Mouse (Mus musculus) fibroblast of lung, adult 2 months (primary cell): Measurements from ENCODE around the gene Gm3402.
"Not testable (repeated sequence)": the region's sequence is repeated elsewhere in the genome, so short reads cannot be mapped to it uniquely, and the experiment has no call there.

Experiments
- DNase-seq: peaks from one replicate; pipeline ENCODE4 v3.0.0-alpha.2; 2011; ENCODE audit warnings: low read depth

Gene Gm3402

GRCm38 (mm10) chr5:146513823-146514222 lies at the start of gene Gm3402:
Gene Gm3402 (plus strand): TSS chr5:146514123.
- DNase-seq: not testable (repeated sequence)

- no peak for DNase-seq
These were observed 47.3 kb upstream of the Gm3402 start for GRCm38 (mm10) chr5:146466663-146467062.

DNA sequence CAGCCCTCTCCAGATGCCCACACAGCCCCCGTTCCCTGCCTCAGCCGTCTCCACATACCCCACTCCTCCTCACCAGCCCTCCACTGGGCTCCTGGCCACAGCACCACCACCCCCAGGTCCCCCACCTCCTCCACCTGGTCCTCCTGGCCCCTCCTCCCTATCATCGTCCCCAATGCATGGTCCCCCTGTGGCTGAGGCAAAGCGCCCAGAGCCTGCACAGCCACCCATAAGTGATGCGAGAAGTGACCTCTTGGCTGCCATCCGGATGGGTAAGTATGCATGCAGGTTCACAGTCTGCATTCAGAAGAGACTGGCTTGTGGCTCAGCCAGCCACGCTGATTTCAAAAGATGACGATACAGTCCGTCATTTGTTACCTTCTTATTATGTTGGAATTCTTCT lies 45.6 kb upstream of the Gm3402 start:
- no peak for DNase-seq

DNA sequence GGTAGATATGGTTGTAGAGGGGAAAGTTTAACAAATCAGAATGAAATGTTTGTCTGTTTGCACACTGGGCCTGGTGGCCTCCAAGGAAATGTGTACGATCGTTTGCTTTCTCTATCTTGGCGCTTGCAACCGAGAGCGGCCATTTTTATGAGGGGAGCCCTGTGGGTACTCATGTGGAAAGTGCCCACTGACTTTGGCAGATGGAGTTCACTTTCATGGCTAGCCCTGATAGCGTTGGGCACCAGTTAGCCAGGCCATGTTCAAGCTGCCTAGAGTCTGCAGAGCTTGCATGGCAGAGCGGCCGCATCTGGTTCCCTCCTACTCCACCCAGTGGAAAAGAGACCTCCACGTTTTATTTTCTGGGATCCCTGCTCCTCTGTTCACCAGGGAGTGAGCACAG lies 43.1 kb upstream of the Gm3402 start:
- no peak for DNase-seq

DNA sequence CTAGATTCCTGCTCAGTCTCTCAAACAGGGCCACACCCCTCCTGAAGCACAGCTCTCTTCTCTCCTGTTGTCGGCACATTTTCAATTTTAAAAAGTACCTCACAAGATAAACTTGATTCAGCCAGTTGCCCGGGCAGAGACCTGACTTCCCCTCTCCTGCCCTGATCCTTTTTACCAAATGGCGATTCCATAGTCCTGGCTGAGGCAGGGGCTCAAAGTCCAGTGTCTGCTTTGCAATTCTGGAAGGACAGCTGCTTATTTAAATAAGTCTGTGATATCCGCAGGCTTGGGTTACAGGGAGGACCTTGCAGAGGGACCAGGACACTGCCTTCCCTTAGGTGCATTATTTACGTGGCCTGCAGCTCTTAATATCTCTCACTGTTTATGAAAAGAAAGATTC lies 42.6 kb upstream of the Gm3402 start:
- no peak for DNase-seq

- no peak for DNase-seq
These were observed 42.1 kb upstream of the Gm3402 start for GRCm38 (mm10) chr5:146471821-146472220.

- not testable (repeated sequence) for DNase-seq
These were observed 34.4 kb upstream of the Gm3402 start for GRCm38 (mm10) chr5:146479564-146479963.

DNA sequence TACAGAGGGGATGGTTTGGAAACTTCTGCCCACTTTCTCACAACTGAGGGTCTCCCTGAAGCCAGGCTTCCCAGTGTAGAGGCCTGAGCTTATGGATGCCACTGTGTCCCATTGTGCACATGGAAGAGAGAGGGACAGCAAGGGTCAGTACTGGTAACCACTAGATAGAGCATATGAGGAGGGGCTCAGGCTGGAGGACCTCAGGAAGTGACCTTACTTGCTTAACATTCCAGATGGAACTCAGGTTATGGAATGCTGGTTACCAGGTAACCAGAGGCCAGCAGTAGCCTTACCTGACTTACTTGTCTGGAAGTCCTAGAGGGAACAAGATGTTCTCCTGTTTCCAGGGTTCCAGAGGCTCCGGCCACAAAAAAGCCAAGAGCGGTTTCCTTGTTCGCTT lies 32.3 kb upstream of the Gm3402 start, which contains the start of gene Gm6408:
Gene Gm6408, plus strand, starts transcription at position 301 of the 400 bp plus-strand sequence.
- not testable (repeated sequence) for DNase-seq

DNA sequence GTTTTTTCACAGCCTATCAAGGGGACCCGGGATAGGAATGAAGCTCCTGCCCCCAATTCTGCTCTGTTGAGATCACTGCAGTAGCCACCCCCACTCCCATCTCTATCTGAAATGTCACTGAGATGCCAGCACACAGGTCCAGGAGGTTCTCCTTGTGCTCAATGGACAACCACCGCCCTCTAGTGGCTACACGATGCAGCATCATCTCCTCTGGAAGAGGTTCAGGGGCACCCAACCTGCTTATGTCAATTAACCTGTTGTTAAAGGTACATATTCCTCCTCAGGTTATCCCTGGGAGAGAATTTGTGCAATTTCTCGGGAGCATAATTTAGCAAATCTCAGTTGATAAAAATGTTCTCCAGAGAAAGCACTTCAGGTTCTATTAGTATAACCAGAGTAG lies 25.0 kb upstream of the Gm3402 start:
- not testable (repeated sequence) for DNase-seq

GRCm38 (mm10) chr5:146491063-146491462 lies 22.9 kb upstream of the Gm3402 start, which contains the start of gene Gm6370:
Gene Gm6370 (plus strand): TSS chr5:146491363.
- not testable (repeated sequence) for DNase-seq

GRCm38 (mm10) chr5:146502099-146502498 lies 11.8 kb upstream of the Gm3402 start, which contains the start of gene 4930449I24Rik:
Gene 4930449I24Rik (plus strand): TSS chr5:146502399.
- DNase-seq: not testable (repeated sequence)

- DNase-seq: not testable (repeated sequence)
These were observed 11.6 kb downstream of the Gm3402 start, which contains the start of gene Gm3404 for GRCm38 (mm10) chr5:146525501-146525900. Gene Gm3404 (plus strand): TSS chr5:146525801.

DNA sequence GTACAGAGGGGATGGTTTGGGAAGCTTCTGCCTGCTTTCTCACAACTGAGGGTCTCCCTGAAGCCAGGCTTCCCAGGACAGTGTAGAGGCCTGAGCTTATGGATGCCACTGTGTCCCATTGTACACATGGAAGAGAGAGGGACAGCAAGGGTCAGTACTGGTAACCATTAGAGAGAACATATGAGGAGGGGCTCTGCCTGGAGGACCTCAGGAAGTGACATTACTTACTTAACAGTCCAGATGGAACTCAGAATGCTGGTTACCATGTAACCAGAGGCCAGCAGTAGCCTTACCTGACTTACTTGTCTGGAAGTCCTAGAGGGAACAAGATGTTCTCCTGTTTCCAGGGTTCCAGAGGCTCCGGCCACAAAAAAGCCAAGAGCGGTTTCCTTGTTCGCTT lies 23.4 kb downstream of the Gm3402 start, which contains the start of gene Gm3409:
Gene Gm3409, plus strand, starts transcription at position 301 of the 400 bp plus-strand sequence.
- not testable (repeated sequence) for DNase-seq

DNA sequence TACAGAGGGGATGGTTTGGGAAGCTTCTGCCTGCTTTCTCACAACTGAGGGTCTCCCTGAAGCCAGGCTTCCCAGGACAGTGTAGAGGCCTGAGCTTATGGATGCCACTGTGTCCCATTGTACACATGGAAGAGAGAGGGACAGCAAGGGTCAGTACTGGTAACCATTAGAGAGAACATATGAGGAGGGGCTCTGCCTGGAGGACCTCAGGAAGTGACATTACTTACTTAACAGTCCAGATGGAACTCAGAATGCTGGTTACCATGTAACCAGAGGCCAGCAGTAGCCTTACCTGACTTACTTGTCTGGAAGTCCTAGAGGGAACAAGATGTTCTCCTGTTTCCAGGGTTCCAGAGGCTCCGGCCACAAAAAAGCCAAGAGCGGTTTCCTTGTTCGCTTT lies 41.9 kb downstream of the Gm3402 start, which contains the start of gene Gm3415:
Gene Gm3415, plus strand, starts transcription at position 301 of the 400 bp plus-strand sequence.
- not testable (repeated sequence) for DNase-seq

DNA sequence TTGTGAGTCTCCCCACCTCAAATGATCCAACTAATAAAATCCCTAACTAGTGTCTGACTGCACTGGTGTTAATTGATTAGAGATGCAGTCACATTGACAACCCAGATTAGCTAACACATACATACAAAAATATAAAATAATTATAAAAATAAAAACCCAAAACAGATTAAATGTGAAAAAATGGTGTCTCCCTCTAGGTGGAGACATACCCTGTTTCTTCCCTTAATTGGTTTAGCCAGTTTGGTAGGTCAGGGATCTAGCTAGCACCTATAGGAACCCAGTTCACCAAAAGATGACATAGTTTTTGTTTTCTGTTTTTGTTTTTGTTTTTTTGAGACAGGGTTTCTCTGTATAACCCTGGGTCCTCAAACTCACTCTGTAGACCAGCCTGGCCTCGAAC lies 50.3 kb downstream of the Gm3402 start:
- DNase-seq: no peak
